8 mouse cellular contexts compared by ENCODE assay signal in genomic region chr7:62419493-62420360, GRCm38 (mm10). TPM values are rescaled to one million over a fixed set of nuclear protein-coding genes. Genes with fewer than 3 reads are reported as not detected.
DNase-seq lines count a peak whose midpoint lies in the region; ATAC-seq lines count a peak whose summit lies in the region.

Gene Mkrn3, minus strand, starts transcription at chr7:62420139.

- no peak within 1 kb of the TSS for H3K27ac ChIP-seq in limb, embryonic 11.5 days (replicated peaks; ENCODE audit: low read depth, low read length)
- peak within 1 kb of the TSS; percentile 96 for H3K27ac ChIP-seq in midbrain, embryonic 12.5 days (replicated peaks)

- peak within 1 kb of the TSS; percentile 74 for H3K4me3 ChIP-seq in limb, embryonic 11.5 days (ENCODE audit: low read depth, low read length)
- peak within 1 kb of the TSS; percentile 72 for H3K4me3 ChIP-seq in midbrain, embryonic 12.5 days

- no peaks in the 10 kb centered on the region; the same call in 1 of the 2 replicates for H3K9me3 ChIP-seq in limb, embryonic 11.5 days (ENCODE audit: control insufficient read depth, low read length)
- peaks cover 16% of the 10 kb centered on the region; the same call in 1 of the 2 replicates for H3K9me3 ChIP-seq in midbrain, embryonic 12.5 days

- H3K4me1 ChIP-seq in limb, embryonic 11.5 days (ENCODE audit: control insufficient read depth, insufficient read depth, low read length) = no peaks in the 10 kb centered on the region
- H3K4me1 ChIP-seq in midbrain, embryonic 12.5 days = no peaks in the 10 kb centered on the region

- WGBS in limb, embryonic 11.5 days = 22% methylated on average over 49 of the region's 49 CpGs
- WGBS in midbrain, embryonic 12.5 days = 20% methylated on average over 49 of the region's 49 CpGs

- H3K36me3 ChIP-seq in limb, embryonic 11.5 days (ENCODE audit: control insufficient read depth, insufficient read depth, low read length) = no peaks in the 10 kb centered on the region
- no peaks in the 10 kb centered on the region for H3K36me3 ChIP-seq in midbrain, embryonic 12.5 days

- no peak; the same call in 1 of the 2 replicates for ATAC-seq in cerebellum, adult (ENCODE audit: insufficient number of reproducible peaks, low FRiP score, low TSS enrichment)
- ATAC-seq in limb, embryonic 11.5 days (ENCODE audit: insufficient number of reproducible peaks, low FRiP score, low TSS enrichment, low read depth) = peak; percentile 81
- ATAC-seq in midbrain, embryonic 12.5 days (ENCODE audit: low FRiP score, low read depth) = peak; percentile 78

- DNase-seq in cerebellum, adult 11-12 months = peak; percentile 9
- peak; percentile 74 for DNase-seq in embryo, embryonic 11.5 days (ENCODE audit: low read depth, low spot score)
- DNase-seq in heart, adult 11 months = peak; percentile 95
- DNase-seq in kidney, adult 11 months = peak; percentile 72
- DNase-seq in limb, embryonic 11.5 days (ENCODE audit: low spot score) = peak; percentile 86
- peak; percentile 8 to 24 for DNase-seq in spleen, postnatal 14 days (ENCODE audit: low spot score in 2 of 2)

- H3K4me2 ChIP-seq in limb, embryonic 11.5 days (ENCODE audit: low read depth, severe bottlenecking) = peak within 1 kb of the TSS; percentile 45
- H3K4me2 ChIP-seq in midbrain, embryonic 12.5 days (replicated peaks) = peak within 1 kb of the TSS; percentile 64

- H3K27me3 ChIP-seq in limb, embryonic 11.5 days (ENCODE audit: control insufficient read depth, insufficient read depth, low read length) = no peaks in the 10 kb centered on the region
- H3K27me3 ChIP-seq in midbrain, embryonic 12.5 days = no peaks in the 10 kb centered on the region

- H3K9ac ChIP-seq in limb, embryonic 11.5 days (ENCODE audit: low read length) = peak within 1 kb of the TSS; percentile 76
- peak within 1 kb of the TSS; percentile 88 for H3K9ac ChIP-seq in midbrain, embryonic 12.5 days (replicated peaks)

RNA-seq across cellular contexts. Expression of gene Mkrn3, which starts in this region (rescaled TPM):
- 6.6 and 7.8 TPM in 2 replicates for polyA plus RNA-seq in limb, embryonic 11.5 days (2014; fragmentation: Nextera tagmentation; extraction: Ambion mirVana)
- polyA plus RNA-seq in midbrain, embryonic 12.5 days (2016; fragmentation: Nextera tagmentation; extraction: Ambion mirVana) = 25.2 and 26.4 TPM in 2 replicates

Comparison
In these comparisons a context has a peak if more than half of its experiments do, and no peak if none do; other contexts are left out.
1. DNase-seq: peak in every context shown above with its lines; median percentile 95 in heart, adult 11 months; 86 in limb, embryonic 11.5 days; 74 in embryo, embryonic 11.5 days; 72 in kidney, adult 11 months; 16 in spleen, postnatal 14 days; 9 in cerebellum, adult 11-12 months.